Mouse (Mus musculus): Measurements from ENCODE around the gene Znhit2. TPM values are rescaled to one million over a fixed set of nuclear protein-coding genes. Genes with fewer than 3 reads are reported as not detected.
A peak's percentile ranks its signal among the peaks of the same experiment; 100 is the strongest.
"Not testable (repeated sequence)": the region's sequence is repeated elsewhere in the genome, so short reads cannot be mapped to it uniquely, and the experiment has no call there.

The Znhit2 gene
- polyA plus RNA-seq, 1 experiment from 2014 or later: 33.0 TPM

DNA sequence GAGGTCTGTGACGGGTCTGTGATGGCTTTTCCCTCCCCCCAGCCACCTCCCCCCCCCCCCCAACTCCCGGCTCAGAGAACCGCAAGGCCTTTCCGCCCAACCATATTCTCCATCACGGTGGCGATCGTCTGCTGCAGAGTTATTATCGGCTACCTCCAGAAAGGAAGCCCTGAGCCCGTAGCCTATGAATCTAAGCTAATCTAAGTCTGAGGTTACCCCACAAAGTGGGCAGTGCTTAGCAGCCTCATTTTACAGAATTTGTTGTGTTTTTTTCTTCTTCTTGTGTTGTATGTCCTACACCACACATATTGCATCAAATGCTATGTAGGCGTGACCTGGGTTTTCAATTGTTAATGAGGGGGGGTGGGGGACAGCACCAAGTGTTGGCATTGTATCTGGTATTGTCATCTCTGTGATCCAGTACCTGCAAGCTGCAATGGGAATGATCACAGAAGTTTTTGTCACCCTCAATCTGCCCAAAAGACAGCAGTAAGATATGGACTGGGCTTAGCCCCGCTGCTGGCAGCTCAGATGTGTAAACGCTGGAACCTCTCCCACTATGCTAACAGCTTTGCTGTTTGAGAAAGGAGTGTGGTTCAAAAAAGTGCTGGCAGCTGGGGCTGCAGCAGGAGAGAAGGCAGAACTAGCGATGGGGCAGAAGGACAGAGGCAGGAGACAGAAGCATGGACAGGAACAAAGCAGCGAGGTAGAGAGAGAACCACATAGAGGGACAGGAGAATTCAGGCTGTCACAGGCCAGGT, 30.3 kb upstream of the Znhit2 start:
- Histone ChIP-seq H3K4me1 (no peaks in the 10 kb centered on the region), H3K27me3 (no peaks in the 10 kb centered on the region), H3K4me3 (no peak overlapping the region), H3K27ac (replicated peaks) (no peak overlapping the region), H3K9ac (replicated peaks) (no peak overlapping the region), H3K4me2 (replicated peaks) (no peak overlapping the region), H3K36me3 (no peaks in the 10 kb centered on the region), H3K9me3 (no peaks in the 10 kb centered on the region)
- ATAC-seq (replicated peaks): no peak
- WGBS: 76% methylated on average over 14 of the region's 14 CpGs

- ATAC-seq (replicated peaks): no peak
- H3K4me1 ChIP-seq: no peaks in the 10 kb centered on the region
- H3K27me3 ChIP-seq: no peaks in the 10 kb centered on the region
- no peaks in the 10 kb centered on the region for H3K36me3 ChIP-seq
- H3K4me3 ChIP-seq: no peak overlapping the region
- 79% methylated on average over 9 of the region's 9 CpGs for WGBS
- H3K27ac ChIP-seq (replicated peaks): no peak overlapping the region
- H3K9me3 ChIP-seq: no peaks in the 10 kb centered on the region
- no peak overlapping the region for H3K4me2 ChIP-seq (replicated peaks)
- H3K9ac ChIP-seq (replicated peaks): no peak overlapping the region
Measured at GRCm38 (mm10) chr19:6035966-6036585, 24.9 kb upstream of the Znhit2 start.

DNA sequence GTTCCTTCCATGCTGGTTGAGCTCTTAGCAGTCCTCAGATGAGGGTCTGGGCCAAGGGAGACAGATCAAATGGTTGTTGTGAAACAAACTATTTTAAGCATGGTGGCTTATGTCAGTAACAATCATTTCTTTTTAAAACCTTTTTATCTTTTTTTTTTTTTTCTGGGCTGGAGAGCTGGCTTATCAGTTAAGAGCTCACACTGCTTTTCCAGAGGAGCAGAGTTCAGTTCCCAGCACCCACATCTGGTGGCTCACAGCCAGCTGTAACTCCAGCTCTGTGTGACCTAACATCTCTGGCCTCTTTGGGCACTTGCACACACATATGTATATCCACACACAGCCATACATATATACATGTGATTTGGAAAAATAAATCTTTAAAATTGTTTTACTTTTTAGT, 23.3 kb upstream of the Znhit2 start:
- Histone ChIP-seq H3K9ac (replicated peaks) (no peak overlapping the region), H3K4me2 (replicated peaks) (no peak overlapping the region), H3K27ac (replicated peaks) (no peak overlapping the region), H3K4me3 (no peak overlapping the region), H3K27me3 (no peaks in the 10 kb centered on the region), H3K36me3 (no peaks in the 10 kb centered on the region), H3K4me1 (peaks cover 2% of the 10 kb centered on the region; the same call in 1 of the 2 replicates), H3K9me3 (no peaks in the 10 kb centered on the region)
- no peak for ATAC-seq (replicated peaks)

DNA sequence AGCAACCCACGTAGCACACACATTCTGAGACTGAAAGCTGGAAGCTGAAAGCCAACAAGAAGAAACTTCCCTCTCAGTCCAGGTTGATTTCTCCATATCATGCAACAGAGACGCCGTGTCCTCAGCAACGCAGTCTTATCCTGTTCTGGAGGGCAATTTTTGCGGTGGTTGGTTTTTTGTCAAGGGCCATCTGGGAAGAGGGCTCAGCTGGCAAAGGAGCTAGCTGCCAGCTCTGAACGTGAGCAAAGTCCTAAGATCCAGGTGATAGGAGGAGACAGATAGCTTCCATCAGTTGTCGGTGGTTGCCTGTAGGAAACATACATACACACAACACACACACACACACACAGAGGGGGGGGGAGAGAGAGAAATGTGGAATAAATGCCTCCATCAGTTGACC, 22.7 kb upstream of the Znhit2 start:
- Histone ChIP-seq H3K36me3 (no peaks in the 10 kb centered on the region), H3K27ac (replicated peaks) (no peak overlapping the region), H3K4me1 (peaks cover 2% of the 10 kb centered on the region; the same call in 1 of the 2 replicates), H3K27me3 (no peaks in the 10 kb centered on the region), H3K9ac (replicated peaks) (no peak overlapping the region), H3K4me3 (no peak overlapping the region), H3K4me2 (replicated peaks) (no peak overlapping the region), H3K9me3 (no peaks in the 10 kb centered on the region)
- WGBS: 84% methylated on average over 7 of the region's 7 CpGs
- no peak for ATAC-seq (replicated peaks)

DNA sequence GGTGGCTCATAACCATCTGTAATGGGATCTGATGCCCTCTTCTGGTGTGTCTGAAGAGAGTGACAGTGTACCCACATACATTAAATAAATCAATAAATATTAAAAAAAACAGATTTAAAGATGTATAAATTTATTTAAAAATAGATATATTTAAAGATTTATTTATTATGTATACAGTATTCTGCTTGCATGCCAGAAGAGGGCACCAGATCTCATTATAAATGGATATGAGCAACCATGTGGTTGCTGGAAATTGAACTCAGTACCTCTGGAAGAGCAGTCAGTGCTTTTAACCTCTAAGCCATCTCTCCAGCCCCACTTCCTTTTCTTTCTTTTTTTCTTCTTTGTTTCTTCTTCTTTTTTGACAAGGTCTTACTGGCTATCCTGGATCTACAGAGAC, 21.0 kb upstream of the Znhit2 start:
- Histone ChIP-seq H3K4me1 (peaks cover 2% of the 10 kb centered on the region; the same call in 1 of the 2 replicates), H3K36me3 (no peaks in the 10 kb centered on the region), H3K9ac (replicated peaks) (no peak overlapping the region), H3K9me3 (no peaks in the 10 kb centered on the region), H3K27me3 (no peaks in the 10 kb centered on the region), H3K4me2 (replicated peaks) (no peak overlapping the region), H3K4me3 (no peak overlapping the region), H3K27ac (replicated peaks) (no peak overlapping the region)
- no peak for ATAC-seq (replicated peaks)

- 79% methylated on average over 9 of the region's 9 CpGs for WGBS
Measured at GRCm38 (mm10) chr19:6042293-6042692, 18.7 kb upstream of the Znhit2 start.

GRCm38 (mm10) chr19:6044102-6044501, 16.9 kb upstream of the Znhit2 start:
- H3K4me1 ChIP-seq: peaks cover 22% of the 10 kb centered on the region
- not testable (repeated sequence) for ATAC-seq (replicated peaks); H3K4me2 ChIP-seq (replicated peaks)

More at GRCm38 (mm10) chr19:6042293-6042692, 18.7 kb upstream of the Znhit2 start:
- no peak overlapping the region for H3K27ac ChIP-seq (replicated peaks)
- peaks cover 11% of the 10 kb centered on the region for H3K4me1 ChIP-seq
- no peak overlapping the region for H3K9ac ChIP-seq (replicated peaks)
- H3K27me3 ChIP-seq: no peaks in the 10 kb centered on the region
- no peak overlapping the region for H3K4me2 ChIP-seq (replicated peaks)
- no peaks in the 10 kb centered on the region for H3K9me3 ChIP-seq
- H3K4me3 ChIP-seq: no peak overlapping the region
- H3K36me3 ChIP-seq: no peaks in the 10 kb centered on the region
- ATAC-seq (replicated peaks): no peak

GRCm38 (mm10) chr19:6045366-6046293, 15.4 kb upstream of the Znhit2 start:
- H3K36me3 ChIP-seq: peaks cover 24% of the 10 kb centered on the region
- peaks cover 22% of the 10 kb centered on the region for H3K4me1 ChIP-seq
- no peaks in the 10 kb centered on the region for H3K27me3 ChIP-seq
- ATAC-seq (replicated peaks): peak; percentile 34
- no peaks in the 10 kb centered on the region for H3K9me3 ChIP-seq
- WGBS: 17% methylated on average over 20 of the region's 20 CpGs
- peak overlapping the region; percentile 100 for H3K27ac ChIP-seq (replicated peaks)
- peak overlapping the region; percentile 86 for H3K9ac ChIP-seq (replicated peaks)
- peak overlapping the region; percentile 89 for H3K4me2 ChIP-seq (replicated peaks)
- H3K4me3 ChIP-seq: peak overlapping the region; percentile 90

More at GRCm38 (mm10) chr19:6044102-6044501, 16.9 kb upstream of the Znhit2 start:
- 61% methylated on average over 4 of the region's 4 CpGs for WGBS
- not testable (repeated sequence) for H3K9me3 ChIP-seq; H3K27me3 ChIP-seq; H3K9ac ChIP-seq (replicated peaks); H3K36me3 ChIP-seq; H3K27ac ChIP-seq (replicated peaks); H3K4me3 ChIP-seq

GRCm38 (mm10) chr19:6046294-6047153, 14.5 kb upstream of the Znhit2 start, which contains the start of gene Syvn1:
TSS of gene Syvn1 (plus strand) at chr19:6046576.
- H3K4me3 ChIP-seq: peak within 1 kb of the TSS; percentile 90
- H3K27me3 ChIP-seq: no peaks in the 10 kb centered on the region
- H3K9me3 ChIP-seq: no peaks in the 10 kb centered on the region
- H3K36me3 ChIP-seq: peaks cover 33% of the 10 kb centered on the region
- peak within 1 kb of the TSS; percentile 86 for H3K9ac ChIP-seq (replicated peaks)
- peak; percentile 91 for ATAC-seq (replicated peaks)
- under 1% methylated on average over 65 of the region's 65 CpGs for WGBS
- H3K4me2 ChIP-seq (replicated peaks): peak within 1 kb of the TSS; percentile 89
- peak within 1 kb of the TSS; percentile 100 for H3K27ac ChIP-seq (replicated peaks)
- peaks cover 22% of the 10 kb centered on the region for H3K4me1 ChIP-seq

GRCm38 (mm10) chr19:6047154-6047898, 13.7 kb upstream of the Znhit2 start:
- H3K27me3 ChIP-seq: no peaks in the 10 kb centered on the region
- H3K9ac ChIP-seq (replicated peaks): peak overlapping the region; percentile 86
- peaks cover 20% of the 10 kb centered on the region for H3K4me1 ChIP-seq
- 2% methylated on average over 42 of the region's 44 CpGs for WGBS
- peak overlapping the region; percentile 89 for H3K4me2 ChIP-seq (replicated peaks)
- H3K27ac ChIP-seq (replicated peaks): peak overlapping the region; percentile 100
- H3K4me3 ChIP-seq: peak overlapping the region; percentile 90
- H3K36me3 ChIP-seq: peaks cover 41% of the 10 kb centered on the region
- peak; percentile 6 for ATAC-seq (replicated peaks)
- H3K9me3 ChIP-seq: no peaks in the 10 kb centered on the region

GRCm38 (mm10) chr19:6047899-6048166, 13.2 kb upstream of the Znhit2 start:
- ATAC-seq (replicated peaks): no peak
- Histone ChIP-seq H3K9ac (replicated peaks) (peak overlapping the region; percentile 86), H3K4me3 (peak overlapping the region; percentile 90), H3K27ac (replicated peaks) (no peak overlapping the region), H3K4me1 (peaks cover 20% of the 10 kb centered on the region), H3K27me3 (no peaks in the 10 kb centered on the region), H3K9me3 (no peaks in the 10 kb centered on the region), H3K36me3 (peaks cover 46% of the 10 kb centered on the region), H3K4me2 (replicated peaks) (peak overlapping the region; percentile 89)
- 83% methylated on average over 8 of the region's 8 CpGs for WGBS
